Mouse (Mus musculus): ENCODE data around the gene Adam1b. TPM values are rescaled to one million over a fixed set of nuclear protein-coding genes. Genes with fewer than 3 reads are reported as not detected.

Gene Adam1b
- polyA plus RNA-seq, 1 experiment from 2014 or later: not detected

GRCm38 (mm10) chr5:121474610-121475009, 28.6 kb downstream of the Adam1b start:
- 73% methylated on average over 7 of the region's 7 CpGs for WGBS (ENCODE audit: insufficient replicate concordance)

DNA sequence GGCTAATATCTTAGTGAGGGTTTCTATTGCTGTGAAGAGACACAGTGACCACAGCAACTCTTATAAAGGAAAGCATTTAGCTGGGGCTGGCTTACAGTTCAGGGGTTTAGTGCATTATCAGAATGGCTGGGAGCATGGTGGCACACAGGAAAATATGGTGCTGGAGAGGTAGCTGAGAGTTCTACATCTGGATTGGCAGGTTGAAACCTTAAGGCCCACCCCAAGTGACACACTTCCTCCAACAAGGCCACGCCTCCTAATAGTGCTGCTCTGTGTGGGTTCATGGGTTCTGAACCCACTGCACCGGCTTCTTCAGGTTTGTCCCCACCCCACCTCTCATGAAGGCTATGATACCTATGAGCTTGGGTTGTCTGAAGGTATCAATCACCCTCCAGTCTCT, 30.8 kb downstream of the Adam1b start:
- 75% methylated on average over 2 of the region's 2 CpGs for WGBS (ENCODE audit: insufficient replicate concordance)
- ATAC-seq (ENCODE audit: low read depth): no peak
- Histone ChIP-seq H3K9me3 (replicated peaks; ENCODE audit: control insufficient read depth, low read length) (no peaks in the 10 kb centered on the region), H3K4me1 (ENCODE audit: control insufficient read depth, low read depth, low read length) (peaks cover 43% of the 10 kb centered on the region), H3K36me3 (ENCODE audit: control insufficient read depth, insufficient read depth) (no peaks in the 10 kb centered on the region), H3K27me3 (ENCODE audit: control insufficient read depth, insufficient read depth, low read depth, low read length) (no peaks in the 10 kb centered on the region), H3K4me3 (ENCODE audit: low read depth, low read length) (no peak overlapping the region), H3K9ac (ENCODE audit: low read depth, low read length) (no peak overlapping the region), H3K4me2 (ENCODE audit: low read depth, low read length) (no peak overlapping the region), H3K27ac (ENCODE audit: low read length) (no peak overlapping the region)

More at GRCm38 (mm10) chr5:121474610-121475009, 28.6 kb downstream of the Adam1b start:
- Histone ChIP-seq H3K36me3 (ENCODE audit: control insufficient read depth, insufficient read depth) (no peaks in the 10 kb centered on the region), H3K27ac (ENCODE audit: low read length) (no peak overlapping the region), H3K9me3 (replicated peaks; ENCODE audit: control insufficient read depth, low read length) (no peaks in the 10 kb centered on the region), H3K4me1 (ENCODE audit: control insufficient read depth, low read depth, low read length) (peaks cover 42% of the 10 kb centered on the region), H3K4me3 (ENCODE audit: low read depth, low read length) (no peak overlapping the region), H3K9ac (ENCODE audit: low read depth, low read length) (no peak overlapping the region), H3K27me3 (ENCODE audit: control insufficient read depth, insufficient read depth, low read depth, low read length) (no peaks in the 10 kb centered on the region), H3K4me2 (ENCODE audit: low read depth, low read length) (no peak overlapping the region)
- ATAC-seq (ENCODE audit: low read depth): no peak

- peaks cover 20% of the 10 kb centered on the region for H3K4me1 ChIP-seq (ENCODE audit: control insufficient read depth, low read depth, low read length)
- H3K9me3 ChIP-seq (replicated peaks; ENCODE audit: control insufficient read depth, low read length): no peaks in the 10 kb centered on the region
- 24% methylated on average over 3 of the region's 3 CpGs for WGBS (ENCODE audit: insufficient replicate concordance)
- no peaks in the 10 kb centered on the region for H3K36me3 ChIP-seq (ENCODE audit: control insufficient read depth, insufficient read depth)
- H3K27ac ChIP-seq (ENCODE audit: low read length): no peak overlapping the region
- H3K4me3 ChIP-seq (ENCODE audit: low read depth, low read length): no peak overlapping the region
- no peak overlapping the region for H3K9ac ChIP-seq (ENCODE audit: low read depth, low read length)
- no peak overlapping the region for H3K4me2 ChIP-seq (ENCODE audit: low read depth, low read length)
- ATAC-seq (ENCODE audit: low read depth): no peak
- no peaks in the 10 kb centered on the region for H3K27me3 ChIP-seq (ENCODE audit: control insufficient read depth, insufficient read depth, low read depth, low read length)
Measured at GRCm38 (mm10) chr5:121469566-121469965, 33.7 kb downstream of the Adam1b start.

DNA sequence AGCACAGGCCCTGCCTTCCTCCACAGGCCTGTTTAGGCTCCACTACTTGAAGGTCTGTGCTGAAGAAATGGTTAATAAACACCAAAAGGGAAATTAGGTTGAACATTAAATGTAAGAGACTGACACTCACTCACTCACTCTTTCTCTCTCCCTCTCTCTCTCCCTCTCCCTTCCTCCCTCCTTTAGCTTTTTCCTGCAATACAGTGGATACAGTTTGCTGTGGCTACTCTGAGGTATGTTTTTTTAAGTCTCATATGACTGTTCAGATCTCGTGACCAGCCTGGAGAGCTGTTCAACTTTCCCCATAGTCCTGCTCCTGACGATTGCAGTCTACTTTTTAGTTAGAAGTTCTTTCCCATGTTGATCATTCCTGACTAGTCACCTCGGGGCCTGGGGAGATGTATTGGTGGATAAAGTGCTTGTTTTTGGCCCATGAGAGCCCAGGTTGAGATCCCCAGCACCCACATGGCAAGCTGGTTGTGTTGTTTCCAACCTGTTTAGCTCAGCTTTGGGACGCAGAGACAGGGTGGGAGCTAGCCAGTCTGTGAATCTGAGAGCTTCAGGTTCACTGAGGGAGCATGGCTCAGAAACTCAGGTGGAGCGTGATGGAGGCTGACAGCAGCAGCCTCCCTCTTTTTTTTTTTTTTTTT, 39.5 kb downstream of the Adam1b start:
- Histone ChIP-seq H3K4me2 (ENCODE audit: low read depth, low read length) (no peak overlapping the region), H3K27me3 (ENCODE audit: control insufficient read depth, insufficient read depth, low read depth, low read length) (no peaks in the 10 kb centered on the region), H3K4me1 (ENCODE audit: control insufficient read depth, low read depth, low read length) (peaks cover 15% of the 10 kb centered on the region), H3K9ac (ENCODE audit: low read depth, low read length) (no peak overlapping the region), H3K4me3 (ENCODE audit: low read depth, low read length) (no peak overlapping the region), H3K27ac (ENCODE audit: low read length) (no peak overlapping the region), H3K9me3 (replicated peaks; ENCODE audit: control insufficient read depth, low read length) (no peaks in the 10 kb centered on the region), H3K36me3 (ENCODE audit: control insufficient read depth, insufficient read depth) (no peaks in the 10 kb centered on the region)
- WGBS (ENCODE audit: insufficient replicate concordance): 66% methylated on average over 5 of the region's 5 CpGs
- no peak for ATAC-seq (ENCODE audit: low read depth)

DNA sequence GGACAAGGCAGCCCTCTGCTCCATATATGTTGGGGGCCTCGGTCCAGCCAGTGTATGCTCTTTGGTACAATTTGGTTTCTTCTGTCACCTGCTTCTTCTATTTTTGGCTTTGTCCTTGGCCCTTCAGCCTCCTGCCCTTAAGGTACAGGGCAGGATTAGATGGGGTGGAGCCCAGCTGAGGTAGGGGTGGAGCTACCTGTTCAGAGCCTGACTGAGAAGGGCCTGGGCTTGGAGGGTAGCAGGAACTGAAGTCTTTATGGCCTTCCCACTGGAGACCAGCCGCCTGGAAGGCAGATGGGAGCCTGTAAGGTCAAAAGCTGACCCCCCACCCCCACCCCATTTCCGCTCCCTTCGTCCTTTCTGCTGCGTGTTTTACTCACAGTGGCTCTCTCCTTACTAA, 40.3 kb downstream of the Adam1b start:
- Histone ChIP-seq H3K4me1 (ENCODE audit: control insufficient read depth, low read depth, low read length) (peaks cover 15% of the 10 kb centered on the region), H3K27ac (ENCODE audit: low read length) (no peak overlapping the region), H3K9me3 (replicated peaks; ENCODE audit: control insufficient read depth, low read length) (no peaks in the 10 kb centered on the region), H3K36me3 (ENCODE audit: control insufficient read depth, insufficient read depth) (no peaks in the 10 kb centered on the region), H3K27me3 (ENCODE audit: control insufficient read depth, insufficient read depth, low read depth, low read length) (no peaks in the 10 kb centered on the region), H3K4me2 (ENCODE audit: low read depth, low read length) (no peak overlapping the region), H3K4me3 (ENCODE audit: low read depth, low read length) (no peak overlapping the region), H3K9ac (ENCODE audit: low read depth, low read length) (no peak overlapping the region)
- 75% methylated on average over 5 of the region's 5 CpGs for WGBS (ENCODE audit: insufficient replicate concordance)
- no peak for ATAC-seq (ENCODE audit: low read depth)

DNA sequence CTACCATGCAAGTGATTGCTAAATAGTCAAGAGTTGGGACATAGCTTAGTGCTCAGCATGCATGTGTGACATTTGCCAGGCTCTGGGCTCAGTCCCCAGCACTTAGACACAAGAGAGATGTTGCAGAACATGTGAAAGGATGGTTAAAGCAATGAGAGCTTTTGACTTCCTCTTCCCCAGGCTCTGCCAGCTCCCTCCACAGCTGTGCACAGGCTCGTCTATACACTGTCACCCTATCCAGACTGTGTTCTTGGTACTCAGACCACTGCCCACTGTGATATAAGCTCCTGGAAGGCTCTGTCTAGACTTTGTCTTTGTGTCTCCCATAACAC, 41.1 kb downstream of the Adam1b start:
- Histone ChIP-seq H3K27ac (ENCODE audit: low read length) (peak overlapping the region; percentile 54; the same call in 1 of the 2 replicates), H3K9ac (ENCODE audit: low read depth, low read length) (no peak overlapping the region), H3K27me3 (ENCODE audit: control insufficient read depth, insufficient read depth, low read depth, low read length) (no peaks in the 10 kb centered on the region), H3K4me3 (ENCODE audit: low read depth, low read length) (no peak overlapping the region), H3K9me3 (replicated peaks; ENCODE audit: control insufficient read depth, low read length) (no peaks in the 10 kb centered on the region), H3K36me3 (ENCODE audit: control insufficient read depth, insufficient read depth) (no peaks in the 10 kb centered on the region), H3K4me1 (ENCODE audit: control insufficient read depth, low read depth, low read length) (peaks cover 15% of the 10 kb centered on the region), H3K4me2 (ENCODE audit: low read depth, low read length) (peak overlapping the region; percentile 4; the same call in 1 of the 2 replicates)
- no peak for ATAC-seq (ENCODE audit: low read depth)
- WGBS (ENCODE audit: insufficient replicate concordance): 10% methylated on average over 1 of the region's 1 CpGs

DNA sequence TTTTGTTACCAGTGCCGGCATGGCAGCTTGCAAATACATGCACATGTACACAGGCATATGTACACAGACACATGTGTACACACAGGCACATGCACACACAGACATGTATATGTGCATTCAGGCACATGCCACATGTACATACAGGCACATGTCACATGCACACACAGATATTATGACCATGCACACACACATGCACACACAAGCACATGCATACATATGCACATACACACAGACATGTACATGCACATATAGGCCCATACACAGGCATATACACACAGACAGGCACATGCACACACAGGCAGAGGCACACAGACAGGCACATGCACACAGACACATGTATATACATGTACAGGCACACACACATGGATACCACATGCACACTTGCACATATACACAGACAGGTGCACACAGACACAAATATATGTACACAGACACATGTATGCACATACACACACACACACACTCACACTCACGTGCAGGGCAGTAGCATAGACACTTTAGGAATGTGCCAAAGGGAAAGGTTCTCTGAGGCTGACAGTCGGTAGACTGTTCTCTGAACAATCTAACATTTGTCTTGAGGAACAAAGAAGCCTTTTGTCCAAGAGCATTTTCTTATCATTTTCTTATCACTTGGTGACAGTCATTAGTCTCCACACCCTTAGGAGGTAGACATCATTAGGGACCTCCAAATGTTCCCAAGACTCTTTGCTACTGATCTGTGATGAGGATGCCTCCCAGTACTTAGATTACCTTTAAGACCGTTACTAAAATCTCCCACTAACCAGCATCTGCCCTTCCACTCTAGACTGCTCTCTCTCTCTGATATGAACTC, 41.7 kb downstream of the Adam1b start:
- no peaks in the 10 kb centered on the region for H3K27me3 ChIP-seq (ENCODE audit: control insufficient read depth, insufficient read depth, low read depth, low read length)
- H3K9me3 ChIP-seq (replicated peaks; ENCODE audit: control insufficient read depth, low read length): no peaks in the 10 kb centered on the region
- H3K27ac ChIP-seq (ENCODE audit: low read length): peak overlapping the region; percentile 54; the same call in 1 of the 2 replicates
- H3K9ac ChIP-seq (ENCODE audit: low read depth, low read length): no peak overlapping the region
- H3K4me3 ChIP-seq (ENCODE audit: low read depth, low read length): no peak overlapping the region
- H3K4me2 ChIP-seq (ENCODE audit: low read depth, low read length): peak overlapping the region; percentile 4; the same call in 1 of the 2 replicates
- WGBS (ENCODE audit: insufficient replicate concordance): 34% methylated on average over 4 of the region's 4 CpGs
- H3K4me1 ChIP-seq (ENCODE audit: control insufficient read depth, low read depth, low read length): peaks cover 15% of the 10 kb centered on the region
- peak; percentile 72 for ATAC-seq (ENCODE audit: low read depth)
- H3K36me3 ChIP-seq (ENCODE audit: control insufficient read depth, insufficient read depth): no peaks in the 10 kb centered on the region

DNA sequence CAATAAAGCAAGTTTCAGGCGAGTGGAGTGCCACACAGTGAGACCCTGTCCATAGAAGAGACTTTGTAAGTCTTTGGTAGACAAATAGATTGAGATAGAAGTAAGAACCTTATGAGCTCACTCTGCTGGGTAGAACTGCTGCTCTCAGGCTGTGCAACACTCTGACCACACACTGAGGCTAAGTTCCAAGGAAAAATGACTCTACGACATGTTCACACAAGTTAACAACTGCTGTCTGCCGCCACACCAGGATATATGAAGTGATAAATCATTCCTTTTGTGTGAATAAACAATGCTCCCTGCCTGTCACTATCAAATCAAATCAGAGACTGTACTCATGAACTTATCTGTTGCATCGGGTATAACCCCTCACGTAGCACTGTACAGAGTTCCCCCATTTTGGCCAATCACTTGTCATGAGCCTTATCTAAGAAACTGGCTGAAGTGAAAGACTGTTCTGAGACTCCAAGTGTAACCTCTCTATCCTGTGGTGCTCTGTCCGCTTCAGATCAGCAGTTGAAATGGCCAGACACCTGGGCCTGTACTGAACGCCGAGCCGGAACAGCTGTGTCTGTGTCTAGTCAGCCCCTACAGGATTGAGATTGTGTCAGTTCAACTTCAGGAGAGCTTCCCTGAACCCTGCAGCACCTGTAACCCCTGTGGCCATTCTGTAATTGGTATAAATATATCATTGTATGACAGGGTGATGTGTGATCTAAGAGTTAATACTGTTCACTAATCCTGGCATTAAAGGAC, 47.5 kb downstream of the Adam1b start:
- no peaks in the 10 kb centered on the region for H3K27me3 ChIP-seq (ENCODE audit: control insufficient read depth, insufficient read depth, low read depth, low read length)
- peaks cover 29% of the 10 kb centered on the region for H3K4me1 ChIP-seq (ENCODE audit: control insufficient read depth, low read depth, low read length)
- no peak for ATAC-seq (ENCODE audit: low read depth)
- no peak overlapping the region for H3K9ac ChIP-seq (ENCODE audit: low read depth, low read length)
- H3K27ac ChIP-seq (ENCODE audit: low read length): no peak overlapping the region; the same call in 1 of the 2 replicates
- no peak overlapping the region for H3K4me2 ChIP-seq (ENCODE audit: low read depth, low read length)
- H3K36me3 ChIP-seq (ENCODE audit: control insufficient read depth, insufficient read depth): no peaks in the 10 kb centered on the region
- H3K4me3 ChIP-seq (ENCODE audit: low read depth, low read length): no peak overlapping the region
- no peaks in the 10 kb centered on the region for H3K9me3 ChIP-seq (replicated peaks; ENCODE audit: control insufficient read depth, low read length)
- WGBS (ENCODE audit: insufficient replicate concordance): 51% methylated on average over 9 of the region's 9 CpGs

- Histone ChIP-seq H3K9me3 (replicated peaks; ENCODE audit: control insufficient read depth, low read length) (no peaks in the 10 kb centered on the region), H3K4me2 (ENCODE audit: low read depth, low read length) (no peak overlapping the region), H3K36me3 (ENCODE audit: control insufficient read depth, insufficient read depth) (no peaks in the 10 kb centered on the region), H3K27ac (ENCODE audit: low read length) (no peak overlapping the region), H3K9ac (ENCODE audit: low read depth, low read length) (no peak overlapping the region), H3K4me3 (ENCODE audit: low read depth, low read length) (no peak overlapping the region), H3K4me1 (ENCODE audit: control insufficient read depth, low read depth, low read length) (peaks cover 34% of the 10 kb centered on the region), H3K27me3 (ENCODE audit: control insufficient read depth, insufficient read depth, low read depth, low read length) (no peaks in the 10 kb centered on the region)
- 86% methylated on average over 3 of the region's 3 CpGs for WGBS (ENCODE audit: insufficient replicate concordance)
- no peak for ATAC-seq (ENCODE audit: low read depth)
Measured at GRCm38 (mm10) chr5:121454503-121454782, 48.8 kb downstream of the Adam1b start.

Measured in liver, embryonic 16.5 days (tissue).